Mouse (Mus musculus) 3134 (cell line): ENCODE results near the gene Keg1.

ENCODE experiments used
- DNase-seq: peaks from one replicate; pipeline ENCODE4 v3.0.0-alpha.2; 2011; ENCODE audit warnings: low spot score; ENCODE audit not compliant: insufficient read length; ENCODE audit errors: extremely low read depth

The Keg1 gene

GRCm38 (mm10) chr19:12762212-12763130, 66.9 kb downstream of the Keg1 start:
- DNase-seq: no peak

- no peak for DNase-seq
Measured at GRCm38 (mm10) chr19:12765308-12765707, 69.7 kb downstream of the Keg1 start, which contains the start of gene Cntf. Gene Cntf (minus strand): TSS chr19:12765632.
